Mouse (Mus musculus) CH12.LX (cell line): ENCODE data around the gene Drosha. TPM values are rescaled to one million over a fixed set of nuclear protein-coding genes. Genes with fewer than 3 reads are reported as not detected.
A peak's percentile ranks its signal among the peaks of the same experiment; 100 is the strongest.

Experiments
- DNase-seq: peaks from one replicate; pipeline ENCODE4 v3.0.0-alpha.2; 2013; ENCODE audit errors: extremely low read depth
- H3K27ac ChIP-seq: 2 replicates; pipeline ENCODE4 v1.5.1; 2012; ENCODE audit warnings: low read depth, mild to moderate bottlenecking, control low read depth, moderate library complexity; ENCODE audit not compliant: insufficient read depth
- H3K27me3 ChIP-seq: replicated peaks from 2 replicates; pipeline ENCODE3; 2012; ENCODE audit warnings: inconsistent platforms
- H3K36me3 ChIP-seq, 2 experiments: replicated peaks in 1 of 2; 2 replicates each; pipeline versions ENCODE3 to v1.6.1; 2012; ENCODE audit warnings: inconsistent platforms in 1 of 2, low read length in 1 of 2, mild to moderate bottlenecking in 1 of 2, mixed read lengths in 1 of 2, moderate library complexity in 1 of 2; ENCODE audit not compliant: control insufficient read depth in 1 of 2, insufficient read depth in 1 of 2
- H3K4me1 ChIP-seq, 2 experiments: 2 replicates each; pipeline ENCODE4 v1.6.1; 2012; ENCODE audit warnings: inconsistent platforms in 1 of 2, moderate library complexity in 1 of 2; ENCODE audit not compliant: insufficient read depth in 2 of 2, control insufficient read depth in 1 of 2
- H3K4me2 ChIP-seq: 2 replicates; pipeline ENCODE4 v1.6.1; 2012; ENCODE audit warnings: low read depth, mild to moderate bottlenecking, control low read depth; ENCODE audit not compliant: poor library complexity, insufficient read depth, severe bottlenecking
- H3K4me3 ChIP-seq, 3 experiments: fragments of 150-350 bp in 1 of 3; sonication (generic) in 1 of 3; replicated peaks in 1 of 3; 2 replicates each; pipeline versions ENCODE3 to v1.5.1; 2011 to 2012; ENCODE audit warnings: low read depth in 2 of 3, low read length in 2 of 3, mild to moderate bottlenecking in 2 of 3, moderate library complexity in 2 of 3, control low read depth in 1 of 3, improper control_type of control experiment in 1 of 3, inconsistent platforms in 1 of 3, mixed read lengths in 1 of 3; ENCODE audit not compliant: poor library complexity in 1 of 3
- H3K79me2 ChIP-seq: replicated peaks from 2 replicates; pipeline ENCODE4 v1.6.1; 2012; ENCODE audit warnings: mild to moderate bottlenecking, moderate library complexity; ENCODE audit not compliant: control insufficient read depth, poor library complexity, insufficient read depth, severe bottlenecking; ENCODE audit errors: extremely low read depth
- H3K9ac ChIP-seq: 2 replicates; pipeline ENCODE4 v1.6.1; 2012; ENCODE audit warnings: low read depth, mild to moderate bottlenecking, control low read depth, moderate library complexity; ENCODE audit not compliant: insufficient read depth
- H3K9me3 ChIP-seq: replicated peaks from 2 replicates; pipeline ENCODE3; 2012; ENCODE audit warnings: low read length, inconsistent platforms, mixed read lengths
- CHD1 ChIP-seq: IDR thresholded peaks from 2 replicates; pipeline ENCODE4 v1.6.1; 2012; ENCODE audit warnings: low read depth, low read length, improper control_type of control experiment, inconsistent platforms
- CHD2 ChIP-seq: IDR thresholded peaks from 2 replicates; pipeline ENCODE4 v1.6.1; 2011; ENCODE audit warnings: low read length, improper control_type of control experiment
- CTCF ChIP-seq, 2 experiments: IDR thresholded peaks in 1 of 2; conservative IDR thresholded peaks in 1 of 2; 2 replicates each; pipeline ENCODE4 v1.5.1; 2011 to 2012; ENCODE audit warnings: low read depth in 2 of 2, low read length in 2 of 2, improper control_type of control experiment in 1 of 2, inconsistent platforms in 1 of 2, mild to moderate bottlenecking in 1 of 2, moderate library complexity in 1 of 2
- E2F4 ChIP-seq: IDR thresholded peaks from 2 replicates; pipeline ENCODE4 v1.6.1; 2011; ENCODE audit warnings: low read depth, low read length, improper control_type of control experiment; ENCODE audit not compliant: insufficient replicate concordance
- ELF1 ChIP-seq: IDR thresholded peaks from 2 replicates; pipeline ENCODE4 v1.6.1; 2014; ENCODE audit warnings: low read depth, mild to moderate bottlenecking, inconsistent platforms, low read length, improper control_type of control experiment
- JUN ChIP-seq: IDR thresholded peaks from 2 replicates; pipeline ENCODE4 v1.6.1; 2011; ENCODE audit warnings: low read depth, mild to moderate bottlenecking, low read length, improper control_type of control experiment, moderate library complexity; ENCODE audit not compliant: insufficient read depth
- MAFK ChIP-seq: IDR thresholded peaks from 2 replicates; pipeline ENCODE4 v1.6.1; 2011; ENCODE audit warnings: low read length, improper control_type of control experiment; ENCODE audit not compliant: insufficient replicate concordance
- MAZ ChIP-seq: IDR thresholded peaks from 2 replicates; pipeline ENCODE4 v1.6.1; 2012; ENCODE audit warnings: low read depth, mild to moderate bottlenecking, inconsistent platforms, low read length, improper control_type of control experiment, moderate library complexity
- PAX5 ChIP-seq: IDR thresholded peaks from 2 replicates; pipeline ENCODE4 v1.6.1; 2012; ENCODE audit warnings: low read length, inconsistent platforms, mixed read lengths
- POLR2AphosphoS2 ChIP-seq: IDR thresholded peaks from 2 replicates; pipeline ENCODE4 v1.6.1; 2011; ENCODE audit warnings: low read depth, low read length, improper control_type of control experiment
- RCOR1 ChIP-seq: conservative IDR thresholded peaks from 2 replicates; pipeline ENCODE4 v1.6.1; 2012; ENCODE audit warnings: low read depth, mild to moderate bottlenecking, inconsistent platforms, low read length, improper control_type of control experiment
- UBTF ChIP-seq: IDR thresholded peaks from 2 replicates; pipeline ENCODE4 v1.6.1; 2012; ENCODE audit warnings: low read depth, mild to moderate bottlenecking, inconsistent platforms, low read length, improper control_type of control experiment, moderate library complexity
- ZC3H11A ChIP-seq: IDR thresholded peaks from 2 replicates; pipeline ENCODE4 v1.6.1; 2012; ENCODE audit warnings: low read depth, mild to moderate bottlenecking, inconsistent platforms, low read length, improper control_type of control experiment
- ZMIZ1 ChIP-seq: IDR thresholded peaks from 2 replicates; pipeline ENCODE4 v1.6.1; 2012; ENCODE audit warnings: low read depth, mild to moderate bottlenecking, inconsistent platforms, low read length, improper control_type of control experiment
- ZNF384 ChIP-seq: IDR thresholded peaks from 2 replicates; pipeline ENCODE4 v1.6.1; 2012; ENCODE audit warnings: low read depth, low read length, improper control_type of control experiment, inconsistent platforms
- dilution Hi-C: fragments of 300-500 bp; cut with MboI; formaldehyde crosslinking; loops from 2 replicates; pipeline ENCODE4 v1.14.3; 2020; ENCODE audit warnings: low sequenced_read_pairs; ENCODE audit not compliant: extremely low pct_unique_long_range_greater_than_20kb, extremely low pct_ligation_motif_present
- in situ Hi-C: fragments of 300-500 bp; cut with MboI; formaldehyde crosslinking; loops from 3 replicates; pipeline ENCODE4 v1.14.3; 2019; ENCODE audit warnings: low sequenced_read_pairs, low pct_ligation_motif_present, low pct_unique_long_range_greater_than_20kb, mixed read lengths
- polyA plus RNA-seq: library from polyadenylated mRNA; unstranded; fragments of >175 nt; gene quantifications from 2 replicates; pipeline ENCODE4 v1.2.1, GENCODE M21; 2012; ENCODE audit warnings: low read depth; ENCODE audit not compliant: insufficient read length
- total RNA-seq, 2 experiments: library from RNA; depleted of rRNA; stranded (reverse); fragments of 300-350 nt in 1 of 2; fragments of >200 nt in 1 of 2; gene quantifications; 2 replicates each; pipeline ENCODE4 v1.2.3; 2012 to 2014

Drosha gene
- total and polyA plus RNA-seq, 3 experiments: 23.4 to 81.9 (median 24.8) TPM

DNA sequence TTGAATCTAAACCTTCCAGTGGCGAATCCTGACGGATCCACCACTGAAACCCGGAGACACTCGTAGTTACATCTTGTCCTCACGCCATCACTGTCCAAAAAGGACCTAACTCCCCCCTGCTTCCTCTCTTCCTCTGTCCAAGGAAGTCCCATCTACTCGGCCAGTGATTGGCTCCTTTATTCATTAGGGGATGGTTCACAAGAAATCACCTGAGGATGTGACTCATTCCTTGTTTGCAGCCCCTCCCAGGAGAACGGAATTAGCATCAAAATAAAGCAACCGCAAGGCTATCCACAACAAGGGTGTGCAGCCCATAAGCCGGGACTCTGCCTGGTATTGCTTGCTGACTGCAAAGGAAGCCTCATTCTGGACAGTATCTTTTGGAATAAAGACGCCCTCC lies 137.6 kb downstream of the Drosha start:
- Histone ChIP-seq H3K4me1 (no peaks in the 10 kb centered on the region), H3K27ac (no peak overlapping the region), H3K36me3 (no peaks in the 10 kb centered on the region), H3K79me2 (no peaks in the 10 kb centered on the region), H3K9me3 (no peaks in the 10 kb centered on the region), H3K27me3 (no peaks in the 10 kb centered on the region), H3K4me3 (no peak overlapping the region), H3K9ac (no peak overlapping the region), H3K4me2 (no peak overlapping the region)
- dilution Hi-C loops: no loop called here
- no peak for DNase-seq
- in situ Hi-C loops: no loop called here
- no peak for TF ChIP-seq JUN
- TF ChIP-seq RCOR1: no peak
- no peak for TF ChIP-seq CHD1
- no peak for TF ChIP-seq MAFK
- TF ChIP-seq POLR2AphosphoS2: no peak
- no peak for TF ChIP-seq ZMIZ1
- no peak for TF ChIP-seq ELF1
- no peak for TF ChIP-seq MAZ
- TF ChIP-seq PAX5: no peak

DNA sequence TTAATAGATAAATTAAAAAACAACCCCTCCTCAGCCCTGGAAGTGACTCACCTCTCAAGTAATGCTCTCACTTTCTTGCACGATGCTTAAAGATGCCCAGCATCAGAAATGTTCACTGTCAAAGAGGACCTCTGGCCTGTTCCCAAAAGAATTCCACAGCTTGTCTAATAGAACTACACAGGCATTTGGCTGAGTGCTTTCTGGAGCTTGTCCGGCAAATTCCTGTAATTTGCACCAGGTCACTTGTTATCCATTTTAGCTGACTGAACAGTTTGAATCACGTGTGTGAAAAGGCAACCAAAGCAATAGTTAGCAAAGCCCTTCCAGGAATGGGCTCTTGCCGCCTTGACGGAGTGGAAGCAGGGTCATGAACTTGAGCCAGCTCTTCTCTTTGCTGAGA lies 140.6 kb downstream of the Drosha start:
- in situ Hi-C loops (no loop called here), dilution Hi-C loops (no loop called here)
- no peak overlapping the region for H3K27ac ChIP-seq
- no peak for DNase-seq
- no peak overlapping the region for H3K9ac ChIP-seq
- no peak for TF ChIP-seq E2F4
- no peak for TF ChIP-seq CHD2
- TF ChIP-seq PAX5: no peak
- TF ChIP-seq CTCF (conservative IDR thresholded peaks at IDR 0.05 in 1 of 2, IDR thresholded peaks at IDR 0.05 in 1 of 2; ENCODE audit: low read depth in 2 of 2, low read length in 2 of 2): 0 out of 4 replicates have a peak, but pooled peaks of 1 of the 2 experiments have one; percentile 2
- no peaks in the 10 kb centered on the region for H3K27me3 ChIP-seq
- H3K4me1 ChIP-seq: peaks cover 0 to 8% of the 10 kb centered on the region in 2 experiments; a peak in 1 of 4 replicates
- no peaks in the 10 kb centered on the region for H3K79me2 ChIP-seq
- no peak overlapping the region for H3K4me2 ChIP-seq
- no peaks in the 10 kb centered on the region for H3K9me3 ChIP-seq
- no peaks in the 10 kb centered on the region for H3K36me3 ChIP-seq
- no peak overlapping the region for H3K4me3 ChIP-seq

- Histone ChIP-seq H3K36me3 (no peaks in the 10 kb centered on the region), H3K27me3 (no peaks in the 10 kb centered on the region), H3K79me2 (no peaks in the 10 kb centered on the region), H3K9ac (no peak overlapping the region), H3K4me2 (no peak overlapping the region), H3K27ac (no peak overlapping the region), H3K4me3 (no peak overlapping the region), H3K9me3 (no peaks in the 10 kb centered on the region), H3K4me1 (peaks cover 0 to 8% of the 10 kb centered on the region in 2 experiments; a peak in 1 of 4 replicates)
- TF ChIP-seq E2F4 (no peak), ZNF384 (no peak), PAX5 (no peak), ZC3H11A (no peak), ELF1 (no peak), UBTF (no peak), ZMIZ1 (no peak), JUN (no peak)
- no peak for DNase-seq
- dilution Hi-C loops (no loop called here), in situ Hi-C loops (no loop called here)
These were observed 144.2 kb downstream of the Drosha start for GRCm38 (mm10) chr15:12968815-12969214.
